Mouse (Mus musculus) leukemia stem cell, adult 10-12 weeks (primary cell): Measurements from ENCODE around the gene Rab9. TPM values are rescaled to one million over a fixed set of nuclear protein-coding genes. Genes with fewer than 3 reads are reported as not detected.

Experiments used
- polyA plus RNA-seq: library from polyadenylated mRNA; stranded (reverse); fragments of >175 nt; gene quantifications from 2 replicates; pipeline ENCODE4 v1.2.3, GENCODE M21; 2012; ENCODE audit warnings: low replicate concordance

Gene Rab9
- 0.12 and 0.84 TPM in 2 replicates for polyA plus RNA-seq

DNA sequence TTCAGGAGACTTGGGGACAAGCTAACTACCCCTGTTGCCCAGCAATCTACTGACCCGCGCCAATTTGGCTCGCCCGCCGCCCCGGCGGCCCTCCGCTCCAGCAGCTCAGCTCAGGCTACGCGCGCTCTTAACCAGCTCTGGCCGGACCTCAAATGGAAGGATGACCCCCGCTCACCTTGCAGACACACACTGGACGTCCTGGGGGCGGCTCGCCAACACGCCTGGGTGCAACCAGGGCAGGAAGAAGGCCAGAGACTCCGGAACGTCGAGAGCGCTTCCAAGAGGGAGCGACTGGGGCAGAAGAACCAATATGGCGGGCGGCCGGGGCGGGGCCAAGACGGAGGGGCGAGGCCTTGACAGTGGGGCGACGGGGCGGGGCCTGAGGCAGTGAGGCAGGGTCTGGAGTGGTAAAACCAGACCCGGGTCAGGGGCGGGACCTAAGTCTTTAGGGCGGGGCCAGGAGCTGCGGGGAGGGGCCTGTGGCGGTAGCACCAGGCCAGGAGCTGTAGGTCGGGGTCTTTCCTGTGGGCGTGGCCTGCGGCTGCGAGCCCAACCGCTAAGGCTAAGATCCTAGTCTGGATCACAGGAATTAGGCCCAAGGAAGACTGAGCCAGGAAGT lies at the start of gene Rab9:
Gene Rab9 (minus strand): TSS at position 503 of the 619 bp plus-strand sequence.

DNA sequence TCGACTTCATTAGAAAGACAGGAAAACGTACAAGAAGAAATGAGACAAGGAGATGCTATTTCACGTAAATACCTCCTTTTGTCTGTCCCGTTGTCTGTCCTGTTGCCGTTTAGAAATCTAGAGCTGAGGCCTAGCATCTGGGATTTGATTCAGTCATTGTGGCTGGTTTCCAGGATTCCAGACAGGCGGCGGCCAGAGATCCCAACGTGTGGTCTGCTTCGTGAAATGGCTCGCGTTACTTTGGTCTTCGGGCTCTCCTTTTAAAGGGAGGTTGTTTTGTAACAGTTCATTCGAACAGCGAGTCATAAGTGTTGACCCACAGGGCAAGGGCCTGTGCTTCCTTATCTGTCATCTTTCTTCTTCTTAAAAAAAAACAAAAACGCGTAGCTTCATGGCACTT lies 38.7 kb upstream of the Rab9 start, which contains the start of gene Tceanc:
Gene Tceanc (minus strand): TSS at position 223 of the 400 bp plus-strand sequence.

GRCm38 (mm10) chrX:166440616-166441063 lies 39.0 kb downstream of the Rab9 start, which contains the start of gene Ofd1:
Gene Ofd1, minus strand, starts transcription at chrX:166440704.

DNA sequence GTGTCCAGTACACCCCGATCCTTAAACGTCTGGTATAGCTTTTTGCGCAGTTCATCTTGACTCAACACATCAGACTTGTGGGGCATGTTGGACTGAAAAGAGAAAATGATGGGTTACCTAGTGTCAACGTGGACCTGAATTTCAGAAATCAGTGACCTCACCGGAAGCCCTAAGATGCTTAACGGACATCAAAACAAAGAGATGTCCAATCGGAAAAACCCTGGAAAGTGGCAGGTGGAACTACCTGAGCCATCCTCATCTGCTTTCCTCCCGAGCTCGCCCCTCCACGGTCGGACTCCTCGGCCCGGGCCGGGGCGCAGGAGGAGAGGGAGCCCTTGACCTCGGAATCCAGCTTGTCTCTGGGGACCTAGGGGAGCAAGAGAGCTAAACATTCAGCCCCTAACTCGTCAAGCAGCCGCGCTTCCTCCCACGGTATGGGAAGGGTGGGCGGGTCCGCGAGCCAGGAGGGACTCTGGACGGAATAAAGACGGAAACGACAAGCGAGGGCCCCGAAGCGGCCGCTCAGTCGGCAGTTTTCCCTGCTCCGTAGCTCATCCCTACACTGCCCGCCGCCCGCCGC lies 39.5 kb downstream of the Rab9 start, which contains the start of gene Trappc2:
Gene Trappc2 (plus strand): TSS at position 539 of the 580 bp plus-strand sequence.

Other genes with a start within 250 kb of the Rab9 start
- 0.42 and 0.61 TPM in 2 replicates for gene Gpm6b, start 241.0 kb downstream of the Rab9 start, polyA plus RNA-seq
- gene Trappc2, start 39.3 kb downstream of the Rab9 start, polyA plus RNA-seq, result 0.27 TPM in 1 of 2 replicates, not detected in the other
- 2.6 and 2.7 TPM in 2 replicates for gene Ofd1, start 39.2 kb downstream of the Rab9 start, polyA plus RNA-seq
- gene Tceanc, start 38.7 kb upstream of the Rab9 start, polyA plus RNA-seq, result 0.41 and 0.64 TPM in 2 replicates
- gene Egfl6, start 105.9 kb upstream of the Rab9 start, polyA plus RNA-seq, result not detected in 2 replicates